Mouse (Mus musculus) liver, embryonic 14.5 days (tissue): ENCODE measurements around the gene Ccr4.

ENCODE experiments used
- CTCF ChIP-seq: IDR thresholded peaks from 2 replicates; pipeline ENCODE4 v1.5.1; 2016; ENCODE audit warnings: antibody characterized with exemption, low read depth, control low read depth
- EP300 ChIP-seq: IDR thresholded peaks from 2 replicates; pipeline ENCODE4 v1.6.1; 2016; ENCODE audit warnings: antibody characterized with exemption, low read depth

- TF ChIP-seq CTCF (no peak), EP300 (no peak)
Measured at GRCm38 (mm10) chr9:114458436-114458835, 46.3 kb downstream of the Ccr4 start.
